In the genomic region with DNA sequence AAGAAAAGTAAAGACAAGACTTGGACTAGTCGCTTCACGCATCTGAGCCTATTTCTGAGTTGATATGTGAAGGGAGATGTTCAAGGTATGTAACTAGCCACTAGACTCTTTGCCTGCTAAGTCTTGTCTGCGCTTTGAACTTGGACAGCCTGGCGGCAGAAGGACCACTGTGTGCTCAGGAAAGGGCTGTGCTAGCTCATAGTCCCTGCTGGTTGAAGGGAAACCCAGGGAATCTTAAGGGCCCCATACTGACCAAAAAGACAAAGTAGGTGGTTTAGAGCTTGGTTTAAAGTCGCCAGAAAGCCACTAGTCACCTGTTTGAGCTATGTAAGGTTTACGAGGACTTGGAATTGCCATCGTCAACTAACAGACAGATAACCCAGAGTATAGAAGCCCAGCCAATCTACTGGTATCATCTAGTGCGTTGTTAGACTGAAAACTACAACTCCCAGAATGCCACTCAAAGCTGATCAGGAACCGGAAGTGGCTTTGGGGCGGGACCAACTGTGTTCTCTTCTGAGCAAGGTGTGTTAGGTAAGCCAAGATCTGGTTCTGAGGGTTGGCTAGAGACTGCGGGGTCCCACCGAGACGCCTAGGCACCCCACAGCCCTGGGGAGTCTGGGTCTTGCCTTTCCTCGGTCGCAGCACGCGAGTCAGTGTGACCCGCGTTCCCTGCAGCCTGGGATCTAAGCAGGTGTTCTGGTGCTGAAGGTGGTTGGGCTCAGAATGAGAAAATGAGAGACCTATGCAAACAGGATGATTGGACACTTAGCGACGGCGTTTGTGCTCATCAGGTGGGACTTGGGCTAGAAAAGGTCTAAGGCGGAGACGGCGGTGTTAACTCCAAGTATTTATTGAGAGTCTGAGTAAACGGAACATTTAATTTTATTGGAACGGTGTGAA, we compare ENCODE assay signal across 1 mouse cellular context.
TF ChIP-seq lines count a peak whose summit lies in the region.

A gene (plus strand): TSS at position 466 of the 903 bp plus-strand sequence.

TF ChIP-seq in myocyte, 11 proteins besides CTCF, POLR2A, EP300 and RAD21:
- TF ChIP-seq E2F4 (IDR thresholded peaks at IDR 0.05; ENCODE audit: insufficient read depth) (no peak), TCF3 (IDR thresholded peaks at IDR 0.05; ENCODE audit: insufficient read length, low read depth) (no peak), TCF12 (IDR thresholded peaks at IDR 0.05; ENCODE audit: insufficient read depth, poor library complexity, severe bottlenecking) (no peak), REST (IDR thresholded peaks at IDR 0.05; ENCODE audit: insufficient read depth, insufficient read length) (no peak), CEBPB (IDR thresholded peaks at IDR 0.05; ENCODE audit: insufficient read depth, poor library complexity, severe bottlenecking) (no peak)
TF ChIP-seq in myocyte: peak in this region for 0.
